Mouse (Mus musculus) kidney, postnatal 0 days (tissue): Measurements from ENCODE around the gene Acss3. TPM values are rescaled to one million over a fixed set of nuclear protein-coding genes. Genes with fewer than 3 reads are reported as not detected.

Source experiments
- ATAC-seq: fragments of 200-750 bp; cut with Nextera tagmentation; replicated peaks from 2 replicates; pipeline ENCODE4 v1.8.0; 2017; ENCODE audit warnings: low read depth, moderate number of reproducible peaks, moderate TSS enrichment, moderate library complexity; ENCODE audit not compliant: low FRiP score
- DNase-seq: peaks from one replicate; pipeline ENCODE4 v3.0.0-alpha.2; 2016; ENCODE audit warnings: low spot score
- H3K27ac ChIP-seq: fragments of 300-500 bp; sonication (generic); 2 replicates; pipeline ENCODE4 v1.5.1; 2014; ENCODE audit warnings: mild to moderate bottlenecking
- H3K27me3 ChIP-seq: fragments of 300-500 bp; sonication (generic); 2 replicates; pipeline ENCODE4 v1.6.1; 2014; ENCODE audit warnings: low read length, mixed read lengths; ENCODE audit not compliant: insufficient read depth
- H3K36me3 ChIP-seq: fragments of 300-500 bp; sonication (generic); 2 replicates; pipeline ENCODE4 v1.6.1; 2014; ENCODE audit warnings: low read length, mixed read lengths; ENCODE audit not compliant: insufficient read depth
- H3K4me1 ChIP-seq: fragments of 300-500 bp; sonication (generic); replicated peaks from 2 replicates; pipeline ENCODE4 v1.6.1; 2014; ENCODE audit warnings: antibody characterized with exemption, low read length, mixed read lengths; ENCODE audit not compliant: insufficient read depth
- H3K4me2 ChIP-seq: fragments of 300-500 bp; sonication (generic); 2 replicates; pipeline ENCODE4 v1.6.1; 2014; ENCODE audit warnings: mild to moderate bottlenecking, low read length, moderate library complexity, mixed read lengths
- H3K4me3 ChIP-seq: fragments of 300-500 bp; sonication (generic); replicated peaks from 2 replicates; pipeline ENCODE4 v1.5.1; 2014; ENCODE audit warnings: low read depth, low read length
- H3K9ac ChIP-seq: fragments of 300-500 bp; sonication (generic); 2 replicates; pipeline ENCODE4 v1.6.1; 2014; ENCODE audit warnings: low read depth, low read length
- H3K9me3 ChIP-seq: fragments of 300-500 bp; sonication (generic); replicated peaks from 2 replicates; pipeline ENCODE4 v1.6.1; 2016; ENCODE audit warnings: low read length, inconsistent platforms, mixed read lengths
- CTCF ChIP-seq: IDR thresholded peaks from 2 replicates; pipeline ENCODE4 v1.5.1; 2016; ENCODE audit warnings: antibody characterized with exemption, low read depth, mild to moderate bottlenecking, moderate library complexity
- WGBS: fragments of 180-500 bp; shearing (Covaris S2); extraction: QIAGEN DNeasy Blood & Tissue Kit; methylation state at CpG from one replicate; pipeline ENCODE4 v1.1.7; 2014; 5-methylcytosine and 5-hydroxymethylcytosine counted together
- polyA plus RNA-seq: library from polyadenylated mRNA; unstranded; fragments of >200 nt; fragmentation: Nextera tagmentation; extraction: Ambion mirVana; gene quantifications from 2 replicates; pipeline ENCODE4 v1.2.1, GENCODE M21; 2015

The Acss3 gene
- polyA plus RNA-seq, 1 experiment from 2014 or later = 3.6 TPM

DNA sequence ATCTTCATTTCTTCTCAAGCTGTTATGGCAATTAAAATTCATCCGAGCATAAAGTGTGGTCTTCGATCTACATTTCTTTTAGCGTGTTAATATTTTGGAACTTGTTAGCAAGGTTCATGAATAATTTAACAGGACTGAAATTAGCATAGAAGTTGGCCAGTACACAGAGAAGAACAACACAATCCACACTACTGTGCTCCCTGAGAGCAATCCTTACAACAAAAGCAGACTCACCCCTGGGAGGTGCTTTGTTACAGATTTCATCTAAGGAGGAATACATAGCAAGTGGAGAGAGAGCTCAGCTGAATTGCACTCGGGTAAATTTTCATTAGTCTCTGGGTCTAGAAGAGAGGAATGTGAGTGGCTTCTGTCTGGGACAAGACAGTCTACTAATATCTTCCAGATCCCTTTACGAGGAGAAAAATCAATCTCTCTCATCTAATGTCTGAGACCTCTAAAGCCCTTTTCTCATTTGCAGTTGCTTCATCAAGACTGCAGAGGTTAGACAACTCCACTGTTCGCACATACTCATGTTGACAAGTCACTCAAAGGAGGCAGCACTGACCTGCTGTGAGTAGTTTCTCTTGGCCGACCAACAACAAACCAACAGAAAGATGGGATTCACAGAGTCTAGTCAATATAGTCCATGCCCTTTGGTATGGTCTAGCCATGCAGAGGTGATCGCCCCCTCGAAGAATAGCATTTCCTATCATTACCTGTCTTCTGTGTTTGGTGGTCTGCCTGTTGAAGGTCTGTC lies 194.7 kb downstream of the Acss3 start:
- ATAC-seq = no peak
- H3K27ac ChIP-seq = no peak overlapping the region
- no peak overlapping the region for H3K9ac ChIP-seq
- H3K4me1 ChIP-seq = 0 out of 2 replicates have a peak, but pooled peaks cover 2% of the 10 kb centered on the region
- WGBS = 76% methylated on average over 9 of the region's 9 CpGs
- no peak for TF ChIP-seq CTCF
- no peaks in the 10 kb centered on the region for H3K27me3 ChIP-seq
- no peaks in the 10 kb centered on the region for H3K9me3 ChIP-seq
- H3K4me3 ChIP-seq = no peak overlapping the region
- H3K4me2 ChIP-seq = no peak overlapping the region
- no peak for DNase-seq
- H3K36me3 ChIP-seq = no peaks in the 10 kb centered on the region

DNA sequence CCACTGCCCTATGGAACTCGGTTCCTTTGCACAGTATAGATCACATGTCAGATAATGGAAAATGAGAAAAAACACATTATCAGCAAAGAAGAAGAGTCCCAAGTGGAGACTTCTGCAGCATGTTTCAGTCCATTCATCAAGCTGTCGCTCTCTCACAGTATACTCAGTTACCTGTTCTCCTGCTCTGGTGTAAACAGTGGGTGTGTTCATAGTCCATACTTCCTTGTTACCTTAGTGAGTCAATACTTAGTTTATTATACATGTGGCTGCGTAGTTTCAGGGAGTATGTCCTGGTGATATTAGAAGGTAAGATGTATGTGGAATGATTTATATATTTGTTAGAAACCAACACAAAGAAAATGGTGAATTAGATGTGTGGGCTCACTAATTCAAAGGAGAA lies 198.7 kb downstream of the Acss3 start:
- TF ChIP-seq CTCF = no peak
- no peak for ATAC-seq

DNA sequence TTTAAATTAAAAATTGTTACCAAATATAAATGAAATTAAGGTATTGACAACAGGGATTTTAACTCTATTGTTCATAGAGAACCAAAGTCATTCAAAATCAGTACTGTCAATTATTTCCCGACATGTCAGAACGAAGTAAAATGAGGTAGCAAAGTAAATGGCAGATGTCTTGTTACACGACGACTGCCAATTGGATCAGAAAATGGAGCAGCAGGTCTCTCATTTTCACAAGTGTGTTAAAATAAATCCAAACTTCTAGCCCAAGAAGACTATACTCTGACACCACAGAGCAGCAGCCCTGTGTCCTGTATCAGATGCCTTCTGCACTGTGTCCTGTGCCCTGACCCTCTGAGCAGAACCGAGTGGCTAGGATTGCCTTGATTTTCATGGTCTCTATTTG lies 199.1 kb downstream of the Acss3 start:
- H3K27ac ChIP-seq = no peak overlapping the region
- no peaks in the 10 kb centered on the region for H3K9me3 ChIP-seq
- no peaks in the 10 kb centered on the region for H3K4me1 ChIP-seq
- no peak overlapping the region for H3K4me3 ChIP-seq
- TF ChIP-seq CTCF = no peak
- H3K9ac ChIP-seq = no peak overlapping the region
- 83% methylated on average over 5 of the region's 5 CpGs for WGBS
- H3K36me3 ChIP-seq = no peaks in the 10 kb centered on the region
- H3K27me3 ChIP-seq = no peaks in the 10 kb centered on the region
- ATAC-seq = no peak
- DNase-seq = no peak
- H3K4me2 ChIP-seq = no peak overlapping the region

More for the DNA sequence above, 198.7 kb downstream of the Acss3 start:
- Histone ChIP-seq H3K4me1 (no peaks in the 10 kb centered on the region), H3K9me3 (no peaks in the 10 kb centered on the region), H3K4me3 (no peak overlapping the region), H3K36me3 (no peaks in the 10 kb centered on the region), H3K9ac (no peak overlapping the region), H3K4me2 (no peak overlapping the region), H3K27me3 (no peaks in the 10 kb centered on the region), H3K27ac (no peak overlapping the region)
- WGBS = 80% methylated on average over 3 of the region's 3 CpGs
- no peak for DNase-seq

DNA sequence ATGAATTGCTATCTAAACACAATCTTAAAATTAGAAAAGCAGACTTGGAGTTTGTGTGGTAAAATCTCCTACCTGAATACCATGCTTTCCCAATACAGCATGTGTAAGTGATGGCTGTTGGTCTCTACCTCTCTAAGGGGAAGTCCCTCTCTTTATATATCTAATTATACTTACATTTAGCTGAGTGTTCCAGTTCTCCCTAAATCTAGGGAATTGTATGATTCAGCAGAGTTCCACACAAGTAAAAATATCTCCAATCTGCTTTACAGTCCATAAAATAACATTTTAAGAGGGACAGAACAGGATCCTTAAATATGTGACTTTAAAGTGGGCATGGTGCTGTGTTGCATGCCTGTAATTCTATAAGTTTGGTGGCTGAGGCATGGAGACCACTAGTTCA lies 208.6 kb downstream of the Acss3 start:
- no peak for DNase-seq
- H3K9ac ChIP-seq = no peak overlapping the region
- no peaks in the 10 kb centered on the region for H3K36me3 ChIP-seq
- no peak overlapping the region for H3K4me3 ChIP-seq
- H3K4me1 ChIP-seq = no peaks in the 10 kb centered on the region
- no peak for TF ChIP-seq CTCF
- no peak overlapping the region for H3K27ac ChIP-seq
- no peaks in the 10 kb centered on the region for H3K9me3 ChIP-seq
- H3K27me3 ChIP-seq = no peaks in the 10 kb centered on the region
- no peak for ATAC-seq
- no peak overlapping the region for H3K4me2 ChIP-seq

DNA sequence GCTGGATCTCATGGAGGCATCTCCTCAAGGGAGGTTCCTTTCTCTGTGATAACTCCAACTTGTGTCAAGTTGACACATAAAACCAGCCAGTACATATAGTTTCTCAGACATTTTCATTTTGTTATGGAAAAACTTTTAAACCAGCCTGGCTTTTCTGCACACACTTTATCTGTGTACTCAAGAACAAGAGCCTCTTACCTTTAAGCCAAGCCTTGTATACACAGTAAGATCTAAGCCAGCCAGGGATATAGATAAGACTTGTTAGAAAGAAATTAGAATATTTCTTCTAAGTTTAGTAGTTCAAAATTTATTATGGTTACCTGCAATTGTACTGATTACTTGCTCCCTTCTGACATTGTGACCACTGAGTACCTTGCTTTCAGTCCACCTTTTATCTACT lies 209.2 kb downstream of the Acss3 start:
- Histone ChIP-seq H3K36me3 (no peaks in the 10 kb centered on the region), H3K9me3 (no peaks in the 10 kb centered on the region), H3K4me1 (no peaks in the 10 kb centered on the region), H3K27ac (no peak overlapping the region), H3K4me3 (no peak overlapping the region), H3K27me3 (no peaks in the 10 kb centered on the region), H3K9ac (no peak overlapping the region), H3K4me2 (no peak overlapping the region)
- ATAC-seq (no peak), DNase-seq (no peak)
- no peak for TF ChIP-seq CTCF

DNA sequence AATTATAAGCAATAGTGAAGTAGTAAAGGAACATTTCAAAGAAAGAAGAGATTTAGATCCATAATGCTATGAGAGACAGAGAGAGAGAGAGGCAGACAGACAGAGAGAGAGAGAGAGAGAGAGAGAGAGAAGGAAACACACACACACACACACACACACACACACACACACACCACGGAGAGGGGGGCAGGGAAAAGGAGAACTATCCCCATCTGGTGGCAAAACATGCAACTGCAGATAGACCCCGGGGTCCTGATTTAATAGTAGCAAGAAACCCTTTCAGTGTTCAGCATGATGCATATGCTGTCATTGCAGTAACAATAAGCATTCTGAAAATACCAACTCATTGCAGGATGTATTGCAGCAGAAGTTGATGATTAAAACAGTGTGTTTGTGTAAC lies 210.4 kb downstream of the Acss3 start:
- peak; percentile 8 for DNase-seq
- 20% methylated on average over 2 of the region's 2 CpGs for WGBS
- no peak for ATAC-seq

DNA sequence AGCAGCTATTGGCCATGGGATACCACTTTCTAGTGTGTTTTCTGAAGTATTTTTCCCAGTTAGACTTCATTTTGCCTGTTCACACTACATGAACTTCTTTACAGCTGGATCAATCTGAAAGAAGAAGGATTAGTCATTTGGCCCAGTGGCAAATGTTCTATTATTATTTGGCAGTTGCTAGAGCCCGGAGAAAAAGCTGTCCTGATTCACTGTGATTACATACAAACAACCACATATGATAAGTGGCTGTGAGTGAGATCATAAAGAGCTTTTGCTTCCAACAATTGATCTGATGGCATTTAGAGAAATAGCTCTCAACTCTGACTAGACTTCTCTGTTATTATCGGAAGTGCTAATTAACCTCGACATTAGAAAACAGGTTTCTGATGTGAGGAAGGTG lies 213.4 kb downstream of the Acss3 start:
- WGBS = 81% methylated on average over 3 of the region's 3 CpGs
- H3K27ac ChIP-seq = no peak overlapping the region
- H3K36me3 ChIP-seq = no peaks in the 10 kb centered on the region
- no peak overlapping the region for H3K4me2 ChIP-seq
- H3K9me3 ChIP-seq = no peaks in the 10 kb centered on the region
- DNase-seq (no peak), ATAC-seq (no peak)
- no peak overlapping the region for H3K4me3 ChIP-seq
- H3K9ac ChIP-seq = no peak overlapping the region
- TF ChIP-seq CTCF = no peak
- no peaks in the 10 kb centered on the region for H3K4me1 ChIP-seq
- no peaks in the 10 kb centered on the region for H3K27me3 ChIP-seq

More for the DNA sequence above, 210.4 kb downstream of the Acss3 start:
- Histone ChIP-seq H3K4me1 (no peaks in the 10 kb centered on the region), H3K4me3 (no peak overlapping the region), H3K9ac (no peak overlapping the region), H3K27me3 (no peaks in the 10 kb centered on the region), H3K36me3 (no peaks in the 10 kb centered on the region), H3K4me2 (no peak overlapping the region), H3K27ac (no peak overlapping the region), H3K9me3 (no peaks in the 10 kb centered on the region)
- TF ChIP-seq CTCF = peak; percentile 64
